Mouse (Mus musculus) spleen, adult 12 weeks (tissue): Measurements from ENCODE around the gene Elavl3.
A peak's percentile ranks its signal among the peaks of the same experiment; 100 is the strongest.

Experiments
- DNase-seq: peaks from one replicate; pipeline ENCODE4 v3.0.0; 2022; ENCODE audit warnings: low spot score

Gene Elavl3

DNA sequence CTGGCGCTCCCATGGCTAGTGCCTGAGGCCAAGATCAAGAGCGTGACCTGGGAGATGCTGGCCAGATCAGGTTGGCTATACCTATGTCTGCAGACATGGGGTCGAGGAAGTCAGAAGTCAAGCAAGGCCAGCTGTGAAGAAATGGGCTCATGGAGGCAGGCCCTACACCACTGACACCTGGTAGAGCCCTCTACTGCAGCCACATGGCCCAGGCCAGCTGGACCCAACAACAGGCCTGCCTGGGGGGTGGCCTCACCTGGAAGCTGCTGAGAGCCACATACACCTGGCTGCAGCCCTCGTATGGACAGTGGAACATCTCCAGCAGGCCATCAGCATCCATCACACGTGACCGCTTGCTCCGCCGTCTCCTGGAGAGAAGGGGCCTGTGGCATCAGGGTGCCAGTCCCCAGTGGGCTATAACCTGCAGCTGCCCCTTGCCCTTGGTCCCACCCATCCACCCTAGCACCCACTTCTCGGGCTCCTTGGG lies 5.3 kb upstream of the Elavl3 start:
- DNase-seq: no peak

- no peak for DNase-seq
Observed at GRCm38 (mm10) chr9:22056303-22056910, 4.6 kb upstream of the Elavl3 start.

DNA sequence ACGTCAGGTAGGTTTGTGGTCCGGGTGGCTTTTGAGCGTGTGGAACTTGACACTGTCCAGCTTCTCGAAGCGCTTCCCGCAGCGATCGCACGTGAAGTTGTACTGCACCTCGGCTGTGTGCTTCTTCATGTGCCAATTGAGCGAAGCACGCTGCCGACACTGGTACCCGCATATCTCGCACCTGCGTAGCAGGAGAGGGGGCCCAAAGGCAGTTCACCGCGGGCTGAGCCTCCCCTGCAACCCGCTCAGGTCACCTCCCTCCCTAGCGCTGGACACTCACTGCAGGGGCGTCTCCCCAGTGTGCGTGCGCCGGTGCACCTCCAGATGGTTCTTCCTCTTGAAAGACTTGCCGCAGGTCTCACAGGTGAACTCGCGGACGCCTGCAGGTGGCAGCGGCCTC lies 3.9 kb upstream of the Elavl3 start:
- DNase-seq: no peak

GRCm38 (mm10) chr9:22054411-22055076 lies 2.7 kb upstream of the Elavl3 start:
- peak; percentile 56 for DNase-seq

DNA sequence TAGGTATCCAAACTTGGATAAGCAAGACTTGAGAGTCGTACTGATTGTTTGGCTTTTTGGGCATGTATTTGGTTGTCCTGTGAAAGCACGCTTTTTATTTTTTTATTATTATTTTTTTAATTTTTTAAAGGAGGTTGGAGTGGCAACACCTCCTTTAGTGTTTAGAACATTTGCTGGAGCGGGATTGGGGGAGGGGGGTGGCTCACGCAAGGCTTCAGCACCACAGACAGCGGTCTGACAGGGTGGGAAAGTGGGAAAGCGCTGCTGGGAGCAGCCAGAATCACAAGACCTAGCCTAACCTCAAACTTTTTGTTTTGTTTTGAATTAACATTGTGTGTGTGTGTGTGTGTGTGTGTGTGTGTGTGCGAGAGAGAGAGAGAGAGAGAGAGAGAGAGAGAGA lies 1.8 kb upstream of the Elavl3 start:
- DNase-seq: no peak

- no peak for DNase-seq
Observed at GRCm38 (mm10) chr9:22051161-22051957, 464 bp downstream of the Elavl3 start.

GRCm38 (mm10) chr9:22050351-22050889 lies 1.4 kb downstream of the Elavl3 start:
- DNase-seq: peak; percentile 36

DNA sequence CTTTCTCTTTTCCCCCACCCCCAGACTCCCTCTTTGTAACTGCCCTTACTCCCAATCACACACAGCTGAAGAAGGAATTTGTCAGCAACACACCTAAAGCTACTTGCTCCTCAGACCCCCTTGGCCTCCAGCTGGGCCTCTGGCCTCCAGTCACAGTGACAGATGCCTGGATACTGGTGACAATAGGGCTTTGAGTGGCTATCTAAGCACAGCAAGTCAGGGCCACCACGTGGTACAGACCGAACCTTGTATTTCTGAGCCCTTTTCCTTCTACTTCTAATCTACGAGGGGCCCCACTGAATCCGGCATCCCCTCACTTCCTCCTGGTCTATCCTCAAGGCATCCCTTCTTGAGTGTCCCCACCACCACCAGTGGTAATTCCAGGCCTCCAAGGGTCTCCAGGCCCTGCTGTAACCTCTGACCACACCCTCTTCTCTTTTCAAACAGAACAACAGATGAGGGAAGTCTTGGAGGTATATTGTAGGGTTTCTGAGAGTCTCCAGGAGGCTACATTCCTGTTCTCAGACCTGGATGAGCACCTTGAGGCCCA lies 2.0 kb downstream of the Elavl3 start:
- no peak for DNase-seq

DNA sequence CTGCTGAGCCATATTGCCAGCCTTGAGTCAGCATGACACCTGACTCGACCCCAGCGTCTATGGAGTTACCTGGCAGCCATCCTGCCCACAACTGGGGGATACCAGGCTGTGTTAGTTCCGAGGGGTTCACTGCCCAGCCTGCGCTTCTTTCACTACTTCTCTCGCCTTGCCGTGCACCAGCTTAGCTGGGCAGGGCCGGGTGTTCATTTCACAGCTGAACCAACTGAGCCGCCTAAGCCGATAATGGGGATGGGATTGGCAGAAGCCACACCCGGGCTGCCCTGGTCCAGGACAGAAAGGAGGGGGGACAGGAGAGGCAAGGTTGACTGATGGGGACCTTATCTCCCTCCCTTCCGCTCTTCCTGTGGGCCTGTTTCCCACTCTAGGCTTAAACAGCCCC lies 2.5 kb downstream of the Elavl3 start:
- DNase-seq: no peak

DNA sequence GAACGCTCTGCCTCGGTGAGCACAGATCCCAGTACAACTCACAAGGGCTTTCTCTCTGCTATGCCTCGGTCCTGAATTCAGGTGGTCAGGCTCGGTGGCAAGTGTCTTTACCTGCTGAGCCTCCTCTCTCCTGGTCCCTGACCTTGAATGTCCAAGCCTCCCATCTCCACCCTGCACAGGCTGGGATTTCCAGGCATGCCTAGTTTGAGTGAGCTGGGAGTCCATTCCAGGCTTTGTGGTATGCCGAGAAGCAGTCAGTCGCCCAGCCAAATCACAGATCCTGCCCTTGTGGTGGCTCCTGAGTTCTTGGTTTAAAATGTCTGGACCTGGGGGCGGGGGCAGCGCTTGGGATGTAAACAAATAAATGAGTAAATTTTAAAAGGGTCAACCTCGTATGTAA lies 4.5 kb downstream of the Elavl3 start:
- DNase-seq: no peak

DNA sequence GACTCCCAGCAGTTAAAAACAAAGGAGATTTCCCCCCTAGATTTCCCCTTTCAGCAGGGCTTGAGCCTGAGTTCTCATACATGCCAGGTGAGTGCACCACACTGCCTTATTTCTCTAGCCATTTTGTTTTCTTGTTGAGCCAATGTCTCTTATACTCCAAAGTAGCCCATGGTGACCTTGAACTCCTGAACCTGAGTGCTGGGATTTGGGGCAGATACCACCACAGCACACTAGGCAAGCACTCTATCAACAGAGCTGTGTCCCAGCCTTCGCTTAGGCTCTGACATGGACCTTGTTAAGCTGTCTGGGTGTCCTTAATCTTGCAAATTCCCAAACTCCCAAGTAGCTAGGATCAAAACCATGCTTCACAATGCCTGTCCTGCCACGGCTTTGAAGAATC lies 10.0 kb downstream of the Elavl3 start:
- no peak for DNase-seq

DNA sequence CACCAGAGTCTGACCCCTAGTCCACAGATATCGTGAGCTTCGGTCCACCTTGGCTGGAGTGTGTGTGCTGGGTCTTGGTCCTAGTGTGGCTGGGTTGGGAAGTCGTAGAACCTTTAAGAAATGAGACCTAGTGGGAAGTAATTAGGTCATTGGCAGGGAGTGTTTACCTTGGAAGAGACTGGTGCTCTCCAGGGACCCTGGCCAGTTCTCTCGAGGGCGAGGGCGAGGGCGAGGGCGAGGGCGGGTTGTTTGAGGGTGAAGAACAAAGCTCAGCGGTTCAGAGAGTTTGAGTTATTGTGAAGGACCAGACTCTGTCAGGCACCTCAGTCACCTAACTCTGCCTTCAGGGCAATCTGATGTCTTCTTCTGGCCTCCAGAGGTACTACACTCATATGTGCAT lies 14.0 kb downstream of the Elavl3 start:
- no peak for DNase-seq

GRCm38 (mm10) chr9:22035300-22036044 lies 16.4 kb downstream of the Elavl3 start:
- no peak for DNase-seq

DNA sequence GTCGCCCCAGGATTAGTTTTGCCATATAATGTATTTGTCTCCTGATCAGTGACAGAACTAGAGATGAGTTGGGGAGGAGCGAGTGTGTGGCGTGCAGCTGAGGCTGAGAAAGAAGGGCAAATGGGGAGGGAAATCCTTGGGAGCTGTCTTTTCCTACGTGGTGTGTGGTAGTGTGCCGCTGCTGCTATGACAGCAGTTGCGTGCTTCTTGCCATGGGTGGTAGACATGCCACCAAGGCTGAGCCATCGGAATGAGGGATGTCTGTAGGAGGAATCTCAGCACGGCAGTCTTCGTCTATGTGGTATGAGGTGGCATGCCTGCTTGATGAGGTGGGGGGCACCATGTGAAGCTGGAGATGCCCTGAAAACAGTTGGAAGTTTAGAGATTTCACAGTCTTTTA lies 21.4 kb downstream of the Elavl3 start:
- DNase-seq: no peak

DNA sequence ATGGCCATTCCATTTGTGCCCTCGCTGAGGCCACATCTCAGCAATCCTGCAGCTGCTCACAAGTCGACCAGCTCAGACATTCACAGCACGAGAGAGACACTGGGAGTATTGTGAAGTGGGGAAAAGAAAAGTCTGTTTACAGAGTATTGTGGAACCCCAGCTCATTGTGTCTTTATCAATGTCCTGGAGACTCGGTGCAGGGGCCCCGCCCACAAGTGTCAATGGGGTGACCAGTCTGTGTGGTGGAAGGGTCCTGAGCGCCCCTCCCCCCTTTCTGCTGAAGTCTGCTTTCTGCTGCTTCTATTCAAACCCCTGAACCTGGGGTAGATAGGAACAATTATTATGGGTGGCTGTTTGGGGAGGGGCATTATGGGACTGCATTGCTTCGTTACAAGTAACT lies 23.4 kb downstream of the Elavl3 start:
- DNase-seq: no peak

- no peak for DNase-seq
Observed at GRCm38 (mm10) chr9:22024592-22024991, 27.2 kb downstream of the Elavl3 start.

- DNase-seq: no peak
Observed at GRCm38 (mm10) chr9:22017208-22017825, 34.5 kb downstream of the Elavl3 start.

GRCm38 (mm10) chr9:22016245-22016644 lies 35.6 kb downstream of the Elavl3 start:
- no peak for DNase-seq

DNA sequence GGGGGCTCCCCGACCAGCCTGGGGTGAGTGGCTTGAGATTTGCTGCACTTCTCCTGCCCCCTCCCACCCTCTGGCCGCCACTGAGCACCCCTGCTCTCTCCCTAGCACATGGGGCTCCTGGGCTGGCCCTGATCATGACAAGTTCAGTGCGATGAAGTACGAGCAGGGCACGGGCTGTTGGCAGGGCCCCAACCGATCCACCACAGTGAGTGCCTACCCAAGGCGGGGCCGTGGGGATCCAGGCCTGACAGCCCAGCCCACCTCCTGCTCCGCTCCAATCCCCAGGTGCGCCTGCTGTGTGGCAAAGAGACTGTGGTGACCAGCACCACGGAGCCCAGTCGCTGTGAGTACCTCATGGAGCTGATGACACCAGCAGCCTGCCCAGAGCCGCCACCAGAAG lies 39.1 kb downstream of the Elavl3 start:
- no peak for DNase-seq

- no peak for DNase-seq
Observed at GRCm38 (mm10) chr9:22011055-22011454, 40.8 kb downstream of the Elavl3 start.

GRCm38 (mm10) chr9:22004546-22004945 lies 47.3 kb downstream of the Elavl3 start:
- no peak for DNase-seq
